Mouse (Mus musculus) forebrain, postnatal 0 days (tissue): ENCODE measurements around the gene Stkld1. TPM values are rescaled to one million over a fixed set of nuclear protein-coding genes. Genes with fewer than 3 reads are reported as not detected.

Source experiments
- ATAC-seq: fragments of 200-750 bp; cut with Nextera tagmentation; 2 replicates; pipeline ENCODE4 v1.8.0; 2017; ENCODE audit warnings: mild to moderate bottlenecking, moderate library complexity
- DNase-seq: peaks from one replicate; pipeline ENCODE4 v3.0.0-alpha.2; 2015
- H3K27ac ChIP-seq: fragments of 300-500 bp; sonication (generic); 2 replicates; pipeline ENCODE4 v1.5.1; 2014; ENCODE audit warnings: low read depth, mild to moderate bottlenecking, antibody characterized with exemption, low read length, moderate library complexity, mixed read lengths
- H3K27me3 ChIP-seq: fragments of 300-500 bp; sonication (generic); 2 replicates; pipeline ENCODE4 v1.6.1; 2014; ENCODE audit warnings: mild to moderate bottlenecking, low read length, mixed read lengths; ENCODE audit not compliant: insufficient read depth
- H3K36me3 ChIP-seq: fragments of 300-500 bp; sonication (generic); 2 replicates; pipeline ENCODE4 v1.6.1; 2014; ENCODE audit warnings: mild to moderate bottlenecking, moderate library complexity; ENCODE audit not compliant: insufficient read depth
- H3K4me1 ChIP-seq: fragments of 300-500 bp; sonication (generic); 2 replicates; pipeline ENCODE4 v1.6.1; 2014; ENCODE audit warnings: antibody characterized with exemption; ENCODE audit not compliant: insufficient read depth
- H3K4me2 ChIP-seq: fragments of 300-500 bp; sonication (generic); 2 replicates; pipeline ENCODE4 v1.6.1; 2014; ENCODE audit warnings: low read depth, mild to moderate bottlenecking, moderate library complexity
- H3K4me3 ChIP-seq: fragments of 300-500 bp; sonication (generic); 2 replicates; pipeline ENCODE4 v1.5.1; 2014; ENCODE audit warnings: low read depth, low read length, mixed read lengths
- H3K9ac ChIP-seq: fragments of 300-500 bp; sonication (generic); 2 replicates; pipeline ENCODE4 v1.6.1; 2014; ENCODE audit warnings: mild to moderate bottlenecking
- H3K9me3 ChIP-seq: fragments of 300-500 bp; sonication (generic); 2 replicates; pipeline ENCODE4 v1.6.1; 2016; ENCODE audit warnings: low read length
- CTCF ChIP-seq: sonication (generic); IDR thresholded peaks from 2 replicates; pipeline ENCODE4 v1.5.1; 2016; ENCODE audit warnings: antibody characterized with exemption, control low read depth, low read depth
- WGBS: fragments of 180-500 bp; shearing (Covaris S2); extraction: QIAGEN DNeasy Blood & Tissue Kit; methylation state at CpG from one replicate; pipeline ENCODE4 v1.1.7; 2014; 5-methylcytosine and 5-hydroxymethylcytosine counted together
- polyA plus RNA-seq: library from polyadenylated mRNA; unstranded; fragments of >200 nt; fragmentation: Nextera tagmentation; extraction: Ambion mirVana; gene quantifications from 2 replicates; pipeline ENCODE4 v1.2.1, GENCODE M21; 2015
- total RNA-seq: library from RNA; depleted of rRNA; stranded (reverse); fragments of >200 nt; gene quantifications from 2 replicates; pipeline ENCODE4 v1.2.3, GENCODE M21; 2014

The Stkld1 gene
- total and polyA plus RNA-seq, 2 experiments from 2014 or later, result 0.33 TPM; not detected in 1

DNA sequence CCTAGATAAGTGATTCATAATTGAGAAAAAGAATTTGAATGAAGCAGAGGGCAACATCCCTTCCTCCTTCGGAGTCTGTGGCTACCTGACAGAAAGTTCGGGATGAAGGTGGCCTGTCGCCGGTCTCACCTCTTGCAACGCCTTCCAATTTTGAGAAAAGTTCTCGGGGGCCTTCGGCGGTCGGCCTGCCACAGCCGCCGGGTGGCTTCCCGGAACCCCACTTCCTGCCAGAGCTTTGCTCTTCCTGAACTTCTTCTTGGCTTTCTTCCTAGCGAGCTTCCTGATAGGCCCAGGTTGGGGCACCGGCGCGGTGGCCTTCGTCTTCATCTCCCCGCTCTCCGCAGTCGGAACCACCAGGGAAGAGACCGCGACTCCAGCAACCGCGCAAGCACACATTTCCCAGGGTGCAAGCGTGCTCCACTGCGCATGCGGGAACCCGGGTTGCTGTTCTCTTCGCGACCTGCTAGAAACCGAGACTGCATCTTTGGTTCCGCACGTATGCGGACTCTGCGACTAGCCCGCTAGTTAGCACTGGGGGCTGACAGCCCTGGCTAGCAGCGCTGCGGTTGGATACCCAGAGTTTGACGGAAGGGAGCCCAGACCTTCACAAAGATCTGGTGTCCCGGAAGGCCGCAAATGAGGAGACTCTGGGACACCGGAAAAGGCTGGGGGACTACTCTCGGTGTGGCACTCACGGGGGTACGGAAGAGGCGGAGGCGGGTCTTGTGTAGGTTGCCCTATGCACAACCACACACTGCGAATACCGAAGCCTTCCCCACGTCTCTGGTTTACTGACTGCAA lies 30.3 kb downstream of the Stkld1 start, which contains the start of gene Rexo4:
TSS of gene Rexo4 (minus strand) at position 464 of the 801 bp plus-strand sequence.
- 1% methylated on average over 50 of the region's 50 CpGs for WGBS
- Histone ChIP-seq H3K36me3 (peaks cover 11% of the 10 kb centered on the region), H3K27me3 (no peaks in the 10 kb centered on the region), H3K4me2 (peak within 1 kb of the TSS; percentile 83), H3K27ac (peak within 1 kb of the TSS; percentile 97), H3K9me3 (no peaks in the 10 kb centered on the region), H3K4me1 (peaks cover 13% of the 10 kb centered on the region), H3K9ac (peak within 1 kb of the TSS; percentile 81), H3K4me3 (peak within 1 kb of the TSS; percentile 70)
- TF ChIP-seq CTCF, result no peak
- DNase-seq, result peak; percentile 99
- ATAC-seq, result peak; percentile 98

DNA sequence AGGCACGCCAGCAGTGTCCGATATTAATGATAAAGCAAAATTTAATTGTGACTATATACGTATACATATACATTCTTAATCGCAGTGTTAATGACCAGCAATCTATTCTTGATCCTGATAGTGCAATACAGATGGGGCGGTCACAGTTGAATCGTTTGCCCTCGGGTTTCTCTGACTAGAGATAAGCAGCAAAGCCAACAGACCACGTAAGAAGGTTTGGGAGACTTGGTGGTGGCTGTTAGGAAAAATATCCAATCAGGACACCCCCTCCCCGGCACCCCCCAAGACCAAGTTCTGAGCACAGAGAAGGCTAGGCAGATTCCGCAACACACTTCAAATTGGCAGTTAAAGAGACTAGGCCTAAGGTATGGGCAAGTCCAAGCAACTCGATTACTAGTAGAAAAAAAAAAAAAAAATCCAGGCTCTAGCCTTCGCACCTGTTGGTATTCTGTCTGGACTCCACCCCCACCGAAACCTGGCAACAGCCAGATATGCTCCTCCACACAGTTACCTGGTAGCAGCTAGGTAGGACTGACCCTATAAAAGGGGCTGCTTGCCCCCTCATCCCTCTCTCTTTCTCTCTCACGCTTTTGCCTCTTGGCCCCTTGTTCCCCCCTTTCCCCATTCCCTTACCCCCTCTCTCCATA lies 31.0 kb downstream of the Stkld1 start:
- ATAC-seq (0 out of 2 replicates have a peak, but pooled peaks have one; percentile 1), DNase-seq (no peak)
- Histone ChIP-seq H3K9me3 (no peaks in the 10 kb centered on the region), H3K4me3 (peak overlapping the region; percentile 70), H3K27ac (peak overlapping the region; percentile 97), H3K4me2 (peak overlapping the region; percentile 83), H3K27me3 (no peaks in the 10 kb centered on the region), H3K36me3 (peaks cover 6% of the 10 kb centered on the region), H3K4me1 (peaks cover 13% of the 10 kb centered on the region), H3K9ac (peak overlapping the region; percentile 81)
- WGBS, result 12% methylated on average over 14 of the region's 14 CpGs
- TF ChIP-seq CTCF, result no peak

DNA sequence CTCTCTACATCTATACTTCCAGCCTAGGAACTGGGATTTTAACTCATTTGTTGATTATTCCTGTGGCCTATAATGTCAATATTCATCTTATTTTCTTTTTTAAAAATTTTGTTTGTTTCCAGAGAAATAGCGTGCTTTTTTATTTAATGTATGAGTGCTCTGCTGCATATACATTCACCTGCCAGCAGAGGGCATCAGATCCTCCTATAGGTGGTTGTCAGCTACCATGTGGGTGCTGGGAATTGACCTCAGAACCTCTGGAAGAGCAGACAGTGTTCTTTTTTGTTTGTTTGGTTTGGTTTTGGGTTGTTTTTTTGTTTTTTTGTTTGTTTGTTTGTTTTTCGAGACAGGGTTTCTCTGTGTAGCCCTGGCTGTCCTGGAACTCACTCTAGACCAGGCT lies 33.4 kb downstream of the Stkld1 start:
- no peak overlapping the region for H3K4me2 ChIP-seq
- H3K27ac ChIP-seq, result no peak overlapping the region
- no peaks in the 10 kb centered on the region for H3K27me3 ChIP-seq
- no peak overlapping the region for H3K9ac ChIP-seq
- no peaks in the 10 kb centered on the region for H3K36me3 ChIP-seq
- H3K9me3 ChIP-seq, result no peaks in the 10 kb centered on the region
- ATAC-seq, result no peak
- H3K4me1 ChIP-seq, result peaks cover 6% of the 10 kb centered on the region; the same call in 1 of the 2 replicates
- no peak overlapping the region for H3K4me3 ChIP-seq
- 80% methylated on average over 2 of the region's 2 CpGs for WGBS
- TF ChIP-seq CTCF, result 0 out of 2 replicates have a peak, but pooled peaks have one; percentile 10
- DNase-seq, result no peak

- ATAC-seq, result no peak
- 68% methylated on average over 3 of the region's 3 CpGs for WGBS
- Histone ChIP-seq H3K9ac (no peak within 1 kb of the TSS), H3K9me3 (no peaks in the 10 kb centered on the region), H3K4me1 (no peaks in the 10 kb centered on the region), H3K27ac (no peak within 1 kb of the TSS), H3K4me3 (no peak within 1 kb of the TSS), H3K36me3 (no peaks in the 10 kb centered on the region), H3K4me2 (no peak within 1 kb of the TSS), H3K27me3 (no peaks in the 10 kb centered on the region)
- TF ChIP-seq CTCF, result no peak
- no peak for DNase-seq
Measured at GRCm38 (mm10) chr2:26973116-26973515, 39.3 kb downstream of the Stkld1 start, which contains the start of gene Adamts13. Adamts13 (plus strand) TSS chr2:26973416.

GRCm38 (mm10) chr2:26973960-26974359 lies 40.1 kb downstream of the Stkld1 start:
- ATAC-seq (no peak), DNase-seq (no peak)
- Histone ChIP-seq H3K36me3 (no peaks in the 10 kb centered on the region), H3K4me1 (no peaks in the 10 kb centered on the region), H3K4me2 (no peak overlapping the region), H3K27ac (no peak overlapping the region), H3K27me3 (no peaks in the 10 kb centered on the region), H3K4me3 (no peak overlapping the region), H3K9me3 (no peaks in the 10 kb centered on the region), H3K9ac (no peak overlapping the region)
- TF ChIP-seq CTCF, result no peak
- WGBS, result 70% methylated on average over 4 of the region's 4 CpGs

DNA sequence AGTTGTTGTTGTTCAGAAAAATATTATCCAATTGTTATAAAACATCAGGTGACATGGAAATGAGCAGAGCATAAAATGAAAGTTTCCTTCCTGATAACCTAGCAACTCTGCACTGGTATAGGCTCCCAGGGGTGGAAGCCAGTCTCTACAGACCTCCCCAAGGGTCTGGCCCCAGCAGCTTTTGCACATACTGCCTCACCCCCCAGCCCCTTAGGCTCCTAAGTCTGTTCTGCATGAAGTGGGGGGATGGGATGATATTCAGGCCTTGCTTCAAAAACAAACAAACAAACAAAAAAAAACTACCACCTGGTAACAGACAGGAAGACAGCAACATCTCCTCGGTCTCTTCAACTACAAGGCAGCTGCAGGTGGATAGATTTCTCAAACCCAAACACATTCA lies 46.5 kb downstream of the Stkld1 start:
- no peak for DNase-seq
- H3K27me3 ChIP-seq, result no peaks in the 10 kb centered on the region
- no peak overlapping the region for H3K27ac ChIP-seq
- H3K4me2 ChIP-seq, result no peak overlapping the region
- H3K9ac ChIP-seq, result no peak overlapping the region
- H3K4me1 ChIP-seq, result no peaks in the 10 kb centered on the region
- no peaks in the 10 kb centered on the region for H3K36me3 ChIP-seq
- no peak for ATAC-seq
- H3K4me3 ChIP-seq, result no peak overlapping the region
- H3K9me3 ChIP-seq, result no peaks in the 10 kb centered on the region
- 96% methylated on average over 1 of the region's 1 CpGs for WGBS
- TF ChIP-seq CTCF, result no peak

GRCm38 (mm10) chr2:26984179-26984578 lies 50.3 kb downstream of the Stkld1 start:
- Histone ChIP-seq H3K27me3 (no peaks in the 10 kb centered on the region), H3K4me1 (no peaks in the 10 kb centered on the region), H3K4me2 (no peak overlapping the region), H3K36me3 (no peaks in the 10 kb centered on the region), H3K4me3 (no peak overlapping the region), H3K9me3 (no peaks in the 10 kb centered on the region), H3K9ac (no peak overlapping the region), H3K27ac (no peak overlapping the region)
- ATAC-seq (no peak), DNase-seq (no peak)
- WGBS, result 79% methylated on average over 2 of the region's 2 CpGs
- TF ChIP-seq CTCF, result no peak
